Mouse (Mus musculus): ENCODE measurements at regions not wholly inside any gene's neighbourhood (a gene's known extent, or its start where the extent isn't known, plus 50 kb on each side); places are given as distances from the start of the nearest gene placed in this dataset.

DNA sequence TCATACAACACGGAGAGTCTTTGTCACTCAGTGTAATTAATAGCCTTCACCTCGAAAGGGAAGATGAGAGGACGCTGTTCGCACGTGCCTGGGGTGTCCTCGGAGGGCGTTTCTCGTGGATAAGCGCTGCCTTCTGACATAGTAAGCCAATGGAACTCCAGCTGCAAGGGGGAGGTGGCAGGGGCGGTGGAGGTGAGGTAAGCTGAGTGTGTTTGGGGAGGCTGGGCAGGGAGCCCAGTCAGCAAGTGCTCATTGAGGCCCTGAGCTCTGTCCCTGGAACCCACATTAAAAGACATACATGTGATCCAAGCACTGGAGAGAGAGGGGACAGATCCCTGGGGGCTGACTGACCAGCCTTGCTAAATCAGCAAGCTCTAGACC, 234.1 kb downstream of the Setd4 start:
- Histone ChIP-seq H3K36me3 (ENCODE audit: insufficient read depth, low read length) (no peaks in the 10 kb centered on the region), H3K9me3 (ENCODE audit: low read length) (no peaks in the 10 kb centered on the region), H3K4me1 (replicated peaks; ENCODE audit: low read depth, low read length) (no peaks in the 10 kb centered on the region), H3K27me3 (ENCODE audit: insufficient read depth, low read length) (no peaks in the 10 kb centered on the region), H3K4me3 (replicated peaks; ENCODE audit: low read length) (no peak overlapping the region)
- TF ChIP-seq POU5F1 (IDR thresholded peaks at IDR 0.05; ENCODE audit: borderline replicate concordance, low read length) (no peak), CTCF (conservative IDR thresholded peaks at IDR 0.05; ENCODE audit: low read length) (no peak), NANOG (IDR thresholded peaks at IDR 0.05; ENCODE audit: borderline replicate concordance, low read length) (no peak)

DNA sequence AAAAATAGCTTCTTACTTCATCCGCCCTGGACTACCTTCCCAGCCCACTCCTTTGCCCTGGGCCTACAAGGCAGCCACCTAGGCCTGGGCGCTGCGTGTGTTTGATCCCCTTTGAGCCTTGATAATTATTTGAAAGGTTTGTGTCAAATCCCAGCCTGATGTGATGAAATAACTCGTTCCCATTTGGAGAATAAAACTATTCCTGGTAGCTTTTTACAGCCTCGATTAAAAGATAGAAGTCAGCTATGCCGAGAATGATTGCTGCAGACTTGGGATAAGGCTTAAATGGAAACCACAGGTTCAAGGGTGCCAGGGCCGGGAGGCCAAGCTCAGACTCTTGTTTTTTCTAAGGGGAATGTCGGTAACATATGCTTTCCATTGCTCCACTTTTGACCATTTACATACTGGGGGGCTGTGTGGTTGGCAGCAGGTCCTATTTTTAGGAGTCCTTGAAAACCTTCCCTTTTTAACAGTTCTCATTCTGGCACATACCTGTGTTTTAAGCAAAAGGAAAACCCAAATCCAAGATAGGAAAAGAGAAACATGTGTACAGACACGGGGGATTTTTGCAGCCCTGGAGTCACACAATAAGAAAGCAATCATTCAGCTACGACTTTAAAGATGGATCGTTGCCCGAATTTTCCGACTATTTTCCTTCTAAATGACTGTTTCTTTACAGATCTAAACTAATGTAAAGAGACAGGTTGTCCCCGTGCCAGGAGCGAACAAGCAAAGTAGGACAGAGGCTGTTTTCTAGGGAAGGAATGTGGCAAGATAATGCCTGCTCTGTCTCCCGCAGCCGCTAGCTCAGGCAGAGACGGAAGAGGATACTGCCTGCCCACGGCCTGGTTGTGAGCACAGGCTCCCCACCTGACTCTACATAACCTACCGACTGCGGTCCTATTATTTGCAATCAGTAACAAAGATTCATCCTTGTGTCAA, 234.8 kb downstream of the Setd4 start:
- Histone ChIP-seq H3K4me1 (replicated peaks; ENCODE audit: low read depth, low read length) (no peaks in the 10 kb centered on the region), H3K27me3 (ENCODE audit: insufficient read depth, low read length) (no peaks in the 10 kb centered on the region)

DNA sequence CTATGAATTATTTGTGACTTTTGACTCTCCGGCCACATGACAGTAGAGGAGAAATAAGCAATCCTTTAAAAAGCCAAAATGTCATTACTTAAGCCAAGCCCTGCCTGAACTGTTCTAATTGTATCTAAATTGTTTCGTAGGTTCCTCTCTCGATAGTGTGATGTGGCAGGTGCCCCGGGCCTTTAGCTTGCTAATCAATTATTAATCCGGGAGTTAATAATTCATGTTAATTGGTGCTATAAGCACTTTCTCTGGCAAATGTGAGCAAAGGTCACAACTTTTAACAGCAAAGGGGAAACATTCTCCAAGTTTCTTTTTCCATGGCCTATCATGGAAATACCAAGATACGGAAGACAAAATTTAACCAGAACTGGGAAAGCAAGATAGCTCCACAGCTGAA, 235.9 kb downstream of the Setd4 start:
- no peaks in the 10 kb centered on the region for H3K36me3 ChIP-seq (ENCODE audit: insufficient read depth, low read length)
- H3K4me3 ChIP-seq (replicated peaks; ENCODE audit: low read length): no peak overlapping the region
- H3K27me3 ChIP-seq (ENCODE audit: insufficient read depth, low read length): no peaks in the 10 kb centered on the region
- no peaks in the 10 kb centered on the region for H3K9me3 ChIP-seq (ENCODE audit: low read length)
- H3K4me1 ChIP-seq (replicated peaks; ENCODE audit: low read depth, low read length): no peaks in the 10 kb centered on the region
- TF ChIP-seq CTCF (conservative IDR thresholded peaks at IDR 0.05; ENCODE audit: low read length): no peak
- TF ChIP-seq NANOG (IDR thresholded peaks at IDR 0.05; ENCODE audit: borderline replicate concordance, low read length): no peak
- no peak for TF ChIP-seq POU5F1 (IDR thresholded peaks at IDR 0.05; ENCODE audit: borderline replicate concordance, low read length)

More for the DNA sequence above, 234.8 kb downstream of the Setd4 start:
- no peaks in the 10 kb centered on the region for H3K9me3 ChIP-seq (ENCODE audit: low read length)
- H3K4me3 ChIP-seq (replicated peaks; ENCODE audit: low read length): no peak overlapping the region
- no peak for TF ChIP-seq CTCF (conservative IDR thresholded peaks at IDR 0.05; ENCODE audit: low read length)
- H3K36me3 ChIP-seq (ENCODE audit: insufficient read depth, low read length): no peaks in the 10 kb centered on the region

DNA sequence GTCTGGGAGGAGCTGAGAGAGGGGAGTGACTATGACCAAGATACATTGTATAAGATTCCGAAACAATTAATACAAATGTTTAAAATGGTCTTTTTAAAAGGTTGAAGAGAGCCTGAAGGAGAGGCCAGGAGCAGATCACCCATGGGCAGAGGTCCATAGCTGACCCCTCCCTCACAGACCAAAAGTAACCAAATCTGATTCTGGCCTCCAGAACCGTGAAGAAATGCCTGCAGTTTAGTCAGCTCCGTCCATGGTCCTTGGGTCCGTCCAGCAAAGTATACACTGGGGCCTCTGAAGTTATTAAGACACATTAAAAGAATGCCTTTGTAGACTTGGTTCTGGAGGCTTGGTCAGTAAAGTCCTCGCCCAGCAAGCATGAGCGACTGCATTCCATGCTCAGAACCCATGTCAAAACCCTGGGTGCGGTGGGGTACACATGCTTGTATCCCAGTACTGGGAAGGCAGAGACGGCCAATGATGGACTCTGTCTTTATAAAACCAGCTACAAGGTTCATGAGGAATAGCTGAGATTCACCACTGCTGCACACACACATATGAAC, 236.5 kb downstream of the Setd4 start:
- TF ChIP-seq CTCF (conservative IDR thresholded peaks at IDR 0.05; ENCODE audit: low read length) (no peak), POU5F1 (IDR thresholded peaks at IDR 0.05; ENCODE audit: borderline replicate concordance, low read length) (no peak), NANOG (IDR thresholded peaks at IDR 0.05; ENCODE audit: borderline replicate concordance, low read length) (no peak)
- H3K4me3 ChIP-seq (replicated peaks; ENCODE audit: low read length): no peak overlapping the region

DNA sequence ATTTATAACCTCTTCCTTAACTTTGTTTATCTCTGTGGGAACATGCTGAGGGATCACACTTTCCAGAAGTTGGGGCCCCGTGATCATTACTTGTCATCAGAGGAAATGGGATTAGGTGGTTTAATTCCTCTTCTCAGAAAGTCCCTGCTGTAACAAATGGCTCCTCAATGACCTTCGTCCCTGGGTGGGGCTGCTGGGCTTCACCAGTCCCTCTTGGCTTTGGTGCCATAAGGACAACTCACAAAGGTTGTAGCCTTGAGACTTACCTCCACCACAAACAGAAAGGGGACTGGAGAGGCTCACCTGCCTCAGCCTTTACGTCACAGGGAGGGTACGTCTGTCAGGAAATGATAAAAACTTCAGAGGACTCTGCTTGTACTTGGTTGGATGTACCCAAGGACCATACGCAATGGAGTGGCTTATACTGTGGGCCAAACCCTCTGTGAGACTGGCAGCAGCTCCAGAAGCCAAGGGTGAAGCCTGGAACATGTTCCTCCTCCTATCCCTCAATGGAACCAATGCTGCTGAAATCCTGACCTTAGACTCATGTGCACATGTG, 237.4 kb downstream of the Setd4 start:
- Histone ChIP-seq H3K36me3 (ENCODE audit: insufficient read depth, low read length) (no peaks in the 10 kb centered on the region), H3K27me3 (ENCODE audit: insufficient read depth, low read length) (no peaks in the 10 kb centered on the region), H3K9me3 (ENCODE audit: low read length) (no peaks in the 10 kb centered on the region), H3K4me1 (replicated peaks; ENCODE audit: low read depth, low read length) (no peaks in the 10 kb centered on the region), H3K4me3 (replicated peaks; ENCODE audit: low read length) (no peak overlapping the region)
- no peak for TF ChIP-seq POU5F1 (IDR thresholded peaks at IDR 0.05; ENCODE audit: borderline replicate concordance, low read length)

More for the DNA sequence above, 236.5 kb downstream of the Setd4 start:
- H3K9me3 ChIP-seq (ENCODE audit: low read length): no peaks in the 10 kb centered on the region
- no peaks in the 10 kb centered on the region for H3K4me1 ChIP-seq (replicated peaks; ENCODE audit: low read depth, low read length)
- no peaks in the 10 kb centered on the region for H3K27me3 ChIP-seq (ENCODE audit: insufficient read depth, low read length)
- no peaks in the 10 kb centered on the region for H3K36me3 ChIP-seq (ENCODE audit: insufficient read depth, low read length)

DNA sequence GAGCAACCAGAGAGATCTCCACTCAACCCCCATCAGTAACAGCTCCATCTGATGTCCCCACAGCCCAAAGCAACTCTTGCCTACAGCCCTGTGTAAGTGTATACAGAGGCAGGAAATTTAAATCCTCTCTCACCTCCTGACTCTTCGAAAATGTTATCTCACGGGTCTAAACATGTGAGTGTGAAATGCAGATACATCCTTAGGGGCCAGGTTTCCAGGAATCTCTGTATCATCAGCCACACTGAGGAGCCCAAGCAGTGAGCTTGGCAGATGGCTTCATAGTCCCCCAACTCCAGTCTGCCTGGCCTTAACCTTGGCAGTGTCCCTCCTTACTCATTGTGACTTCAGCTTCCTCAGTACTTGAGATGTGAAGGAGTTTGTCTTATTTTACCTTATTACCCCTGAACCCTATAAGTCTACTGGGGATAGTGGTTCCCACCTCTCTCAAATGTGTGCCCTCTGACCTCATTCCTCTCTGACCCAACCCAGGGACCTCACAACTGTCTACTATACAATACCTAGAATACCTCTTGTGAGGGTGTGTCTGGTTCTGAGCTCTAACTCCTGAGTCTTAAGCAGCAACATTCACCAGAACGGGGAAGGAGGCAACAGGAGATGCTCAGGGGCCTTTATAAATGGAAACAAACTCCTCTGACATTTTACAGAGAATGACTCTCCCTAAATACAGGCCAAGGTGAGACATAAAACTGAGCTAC, 238.5 kb downstream of the Setd4 start:
- TF ChIP-seq CTCF (conservative IDR thresholded peaks at IDR 0.05; ENCODE audit: low read length) (no peak), NANOG (IDR thresholded peaks at IDR 0.05; ENCODE audit: borderline replicate concordance, low read length) (no peak), POU5F1 (IDR thresholded peaks at IDR 0.05; ENCODE audit: borderline replicate concordance, low read length) (no peak)
- Histone ChIP-seq H3K36me3 (ENCODE audit: insufficient read depth, low read length) (no peaks in the 10 kb centered on the region), H3K4me1 (replicated peaks; ENCODE audit: low read depth, low read length) (no peaks in the 10 kb centered on the region), H3K4me3 (replicated peaks; ENCODE audit: low read length) (no peak overlapping the region), H3K27me3 (ENCODE audit: insufficient read depth, low read length) (no peaks in the 10 kb centered on the region), H3K9me3 (ENCODE audit: low read length) (no peaks in the 10 kb centered on the region)

DNA sequence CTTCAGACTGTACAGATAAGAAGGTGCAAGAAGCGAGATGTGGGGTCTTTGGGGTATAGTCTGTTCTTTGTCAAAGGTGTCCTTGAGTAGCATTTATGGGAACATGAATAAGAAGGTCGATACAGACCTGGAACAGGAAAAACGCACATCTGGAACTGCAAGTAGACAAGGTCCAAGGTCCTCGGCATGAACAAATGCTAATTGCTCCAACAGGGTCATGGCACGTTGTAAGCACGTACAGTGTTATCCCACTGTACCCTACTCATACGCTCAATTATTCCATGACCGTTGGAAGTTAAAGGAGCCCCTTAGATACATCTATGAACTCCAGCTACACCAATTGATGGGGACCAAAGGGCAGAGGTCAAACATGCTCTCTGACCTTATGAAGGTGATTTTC, 244.1 kb downstream of the Setd4 start:
- Histone ChIP-seq H3K4me3 (replicated peaks; ENCODE audit: low read length) (no peak overlapping the region), H3K36me3 (ENCODE audit: insufficient read depth, low read length) (no peaks in the 10 kb centered on the region), H3K4me1 (replicated peaks; ENCODE audit: low read depth, low read length) (no peaks in the 10 kb centered on the region), H3K9me3 (ENCODE audit: low read length) (no peaks in the 10 kb centered on the region), H3K27me3 (ENCODE audit: insufficient read depth, low read length) (no peaks in the 10 kb centered on the region)
- TF ChIP-seq NANOG (IDR thresholded peaks at IDR 0.05; ENCODE audit: borderline replicate concordance, low read length): no peak
- no peak for TF ChIP-seq POU5F1 (IDR thresholded peaks at IDR 0.05; ENCODE audit: borderline replicate concordance, low read length)
- TF ChIP-seq CTCF (conservative IDR thresholded peaks at IDR 0.05; ENCODE audit: low read length): no peak

DNA sequence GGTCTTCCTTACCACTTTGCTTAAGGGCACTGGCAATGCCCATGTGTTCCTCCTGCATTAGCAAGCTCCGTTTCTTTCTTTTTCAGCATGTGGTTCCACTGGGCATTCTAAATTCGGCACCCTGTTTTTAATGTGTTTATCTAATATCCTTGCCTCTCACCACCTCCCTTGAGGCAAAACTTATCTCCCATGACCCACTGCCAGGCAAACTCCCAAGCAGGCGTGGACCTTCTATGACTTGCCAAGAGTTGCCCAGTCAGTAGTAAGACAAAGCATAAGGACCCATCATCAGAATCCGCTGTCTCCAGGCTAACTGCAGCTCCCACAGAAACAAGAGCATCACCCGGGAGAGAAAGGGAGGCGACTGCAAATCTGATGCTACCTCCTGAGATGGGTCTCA, 245.2 kb downstream of the Setd4 start:
- no peaks in the 10 kb centered on the region for H3K27me3 ChIP-seq (ENCODE audit: insufficient read depth, low read length)
- H3K4me3 ChIP-seq (replicated peaks; ENCODE audit: low read length): no peak overlapping the region
- no peaks in the 10 kb centered on the region for H3K4me1 ChIP-seq (replicated peaks; ENCODE audit: low read depth, low read length)
- H3K36me3 ChIP-seq (ENCODE audit: insufficient read depth, low read length): no peaks in the 10 kb centered on the region
- H3K9me3 ChIP-seq (ENCODE audit: low read length): no peaks in the 10 kb centered on the region
- no peak for TF ChIP-seq POU5F1 (IDR thresholded peaks at IDR 0.05; ENCODE audit: borderline replicate concordance, low read length)
- TF ChIP-seq NANOG (IDR thresholded peaks at IDR 0.05; ENCODE audit: borderline replicate concordance, low read length): no peak
- TF ChIP-seq CTCF (conservative IDR thresholded peaks at IDR 0.05; ENCODE audit: low read length): no peak

Data from E14TG2a.4 (cell line).